Mouse (Mus musculus): ENCODE measurements at regions not wholly inside any gene's neighbourhood (a gene's known extent, or its start where the extent isn't known, plus 50 kb on each side); places are given as distances from the start of the nearest gene placed in this dataset.
"Not testable (repeated sequence)": the region's sequence is repeated elsewhere in the genome, so short reads cannot be mapped to it uniquely, and the experiment has no call there.

GRCm38 (mm10) chr5:109842186-109842978 is 80.8 kb upstream of the Gm15446 start:
- WGBS: 85% methylated on average over 7 of the region's 7 CpGs
- H3K4me3 ChIP-seq; H3K9me3 ChIP-seq (replicated peaks); H3K4me2 ChIP-seq; ATAC-seq (replicated peaks; ENCODE audit: insufficient number of reproducible peaks, insufficient read depth, low FRiP score, low read depth); H3K9ac ChIP-seq; H3K36me3 ChIP-seq; H3K27ac ChIP-seq; H3K27me3 ChIP-seq; H3K4me1 ChIP-seq (replicated peaks): not testable (repeated sequence)

- Histone ChIP-seq H3K4me3 (peak overlapping the region; percentile 59), H3K4me2 (peak overlapping the region; percentile 65)
- not testable (repeated sequence) for ATAC-seq (replicated peaks; ENCODE audit: insufficient number of reproducible peaks, insufficient read depth, low FRiP score, low read depth); H3K36me3 ChIP-seq; H3K9me3 ChIP-seq (replicated peaks); H3K27ac ChIP-seq; H3K9ac ChIP-seq; H3K27me3 ChIP-seq; H3K4me1 ChIP-seq (replicated peaks)
- 86% methylated on average over 2 of the region's 2 CpGs for WGBS
Observed at GRCm38 (mm10) chr5:109844236-109844635, 79.0 kb upstream of the Gm15446 start.

GRCm38 (mm10) chr5:109844753-109845186 is 78.4 kb upstream of the Gm15446 start:
- ATAC-seq (replicated peaks; ENCODE audit: insufficient number of reproducible peaks, insufficient read depth, low FRiP score, low read depth): peak; percentile 80; the same call in 1 of the 2 replicates
- no peaks in the 10 kb centered on the region for H3K9me3 ChIP-seq (replicated peaks)
- peak overlapping the region; percentile 65 for H3K4me2 ChIP-seq
- peak overlapping the region; percentile 59 for H3K4me3 ChIP-seq
- H3K27ac ChIP-seq: 0 out of 2 replicates have a peak overlapping the region, but pooled peaks have one; percentile 15
- peaks cover 4% of the 10 kb centered on the region for H3K4me1 ChIP-seq (replicated peaks)
- 5% methylated on average over 15 of the region's 15 CpGs for WGBS
- no peaks in the 10 kb centered on the region for H3K36me3 ChIP-seq
- H3K27me3 ChIP-seq: no peaks in the 10 kb centered on the region
- peak overlapping the region; percentile 56 for H3K9ac ChIP-seq

- H3K27me3 ChIP-seq; H3K4me1 ChIP-seq (replicated peaks); H3K4me2 ChIP-seq; H3K27ac ChIP-seq; H3K9ac ChIP-seq; H3K9me3 ChIP-seq (replicated peaks); H3K36me3 ChIP-seq; ATAC-seq (replicated peaks; ENCODE audit: insufficient number of reproducible peaks, insufficient read depth, low FRiP score, low read depth); H3K4me3 ChIP-seq: not testable (repeated sequence)
Observed at GRCm38 (mm10) chr5:109851225-109851624, 72.0 kb upstream of the Gm15446 start.

GRCm38 (mm10) chr5:109860402-109860801 is 62.8 kb upstream of the Gm15446 start:
- Histone ChIP-seq H3K27ac (no peak overlapping the region), H3K9me3 (replicated peaks) (no peaks in the 10 kb centered on the region), H3K4me2 (no peak overlapping the region), H3K4me1 (replicated peaks) (no peaks in the 10 kb centered on the region), H3K9ac (no peak overlapping the region), H3K36me3 (no peaks in the 10 kb centered on the region), H3K27me3 (no peaks in the 10 kb centered on the region), H3K4me3 (no peak overlapping the region)
- ATAC-seq (replicated peaks; ENCODE audit: insufficient number of reproducible peaks, insufficient read depth, low FRiP score, low read depth): no peak
- WGBS: 71% methylated on average over 4 of the region's 4 CpGs

GRCm38 (mm10) chr5:109864517-109864916 is 58.7 kb upstream of the Gm15446 start:
- not testable (repeated sequence) for H3K27me3 ChIP-seq; H3K4me2 ChIP-seq; ATAC-seq (replicated peaks; ENCODE audit: insufficient number of reproducible peaks, insufficient read depth, low FRiP score, low read depth); H3K4me3 ChIP-seq; H3K9ac ChIP-seq; H3K9me3 ChIP-seq (replicated peaks); H3K36me3 ChIP-seq; H3K27ac ChIP-seq; H3K4me1 ChIP-seq (replicated peaks)

GRCm38 (mm10) chr5:109865628-109866027 is 57.6 kb upstream of the Gm15446 start:
- Histone ChIP-seq H3K27me3 (no peaks in the 10 kb centered on the region), H3K9ac (no peak overlapping the region), H3K27ac (no peak overlapping the region), H3K9me3 (replicated peaks) (no peaks in the 10 kb centered on the region), H3K4me3 (peak overlapping the region; percentile 85), H3K4me2 (peak overlapping the region; percentile 77; the same call in 1 of the 2 replicates), H3K36me3 (no peaks in the 10 kb centered on the region), H3K4me1 (replicated peaks) (peaks cover 2% of the 10 kb centered on the region; the same call in 1 of the 2 replicates)
- no peak for ATAC-seq (replicated peaks; ENCODE audit: insufficient number of reproducible peaks, insufficient read depth, low FRiP score, low read depth)
- 72% methylated on average over 1 of the region's 1 CpGs for WGBS

GRCm38 (mm10) chr5:109866337-109867126 is 56.7 kb upstream of the Gm15446 start:
- H3K4me2 ChIP-seq: peak overlapping the region; percentile 77
- H3K27ac ChIP-seq: peak overlapping the region; percentile 67
- no peaks in the 10 kb centered on the region for H3K9me3 ChIP-seq (replicated peaks)
- H3K9ac ChIP-seq: peak overlapping the region; percentile 59
- peaks cover 2% of the 10 kb centered on the region; the same call in 1 of the 2 replicates for H3K4me1 ChIP-seq (replicated peaks)
- no peaks in the 10 kb centered on the region for H3K27me3 ChIP-seq
- peak overlapping the region; percentile 85 for H3K4me3 ChIP-seq
- H3K36me3 ChIP-seq: no peaks in the 10 kb centered on the region
- ATAC-seq (replicated peaks; ENCODE audit: insufficient number of reproducible peaks, insufficient read depth, low FRiP score, low read depth): peak; percentile 99
- WGBS: under 1% methylated on average over 22 of the region's 22 CpGs

GRCm38 (mm10) chr5:109867221-109867620 is 56.0 kb upstream of the Gm15446 start:
- not testable (repeated sequence) for H3K9me3 ChIP-seq (replicated peaks); H3K36me3 ChIP-seq; ATAC-seq (replicated peaks; ENCODE audit: insufficient number of reproducible peaks, insufficient read depth, low FRiP score, low read depth); H3K4me1 ChIP-seq (replicated peaks); H3K27ac ChIP-seq; H3K27me3 ChIP-seq; H3K9ac ChIP-seq
- H3K4me2 ChIP-seq: peak overlapping the region; percentile 77
- peak overlapping the region; percentile 85 for H3K4me3 ChIP-seq

Data from heart, embryonic 15.5 days (tissue).